In genomic region chr19:11770205-11770892, GRCm38 (mm10) we compare ENCODE assay signal across 8 mouse cellular contexts. TPM values are rescaled to one million over a fixed set of nuclear protein-coding genes. Genes with fewer than 3 reads are reported as not detected.
DNase-seq lines count a peak whose midpoint lies in the region; ATAC-seq and TF ChIP-seq lines count a peak whose summit lies in the region.

Gene Mrpl16 (plus strand): TSS chr19:11770391.

- peaks cover 34% of the 10 kb centered on the region for H3K36me3 ChIP-seq in hindbrain, embryonic 10.5 days
- peaks cover 12% of the 10 kb centered on the region; the same call in 1 of the 2 replicates for H3K36me3 ChIP-seq in lung, postnatal 0 days (ENCODE audit: insufficient read depth, low read length)

- TF ChIP-seq EP300 in lung, postnatal 0 days (IDR thresholded peaks at IDR 0.05): no peak

- peaks cover 8% of the 10 kb centered on the region for H3K4me1 ChIP-seq in hindbrain, embryonic 10.5 days (replicated peaks)
- H3K4me1 ChIP-seq in lung, postnatal 0 days (ENCODE audit: insufficient read depth, low read depth, low read length): no peaks in the 10 kb centered on the region

- no peaks in the 10 kb centered on the region for H3K27me3 ChIP-seq in hindbrain, embryonic 10.5 days (ENCODE audit: insufficient read depth, poor library complexity, severe bottlenecking)
- no peaks in the 10 kb centered on the region for H3K27me3 ChIP-seq in lung, postnatal 0 days (replicated peaks; ENCODE audit: insufficient read depth, low read length)

- peak within 1 kb of the TSS; percentile 76 for H3K4me2 ChIP-seq in lung, postnatal 0 days (replicated peaks; ENCODE audit: low read depth, low read length)

- DNase-seq in MN1 (ENCODE audit: low spot score): peak; percentile 91
- peak; percentile 95 for DNase-seq in cerebellum, adult 9-10 months
- peak; percentile 86 for DNase-seq in hindbrain, embryonic 10.5 days (ENCODE audit: low spot score)
- DNase-seq in layer of hippocampus, adult 9-11 months: peak; percentile 88
- peak; percentile 92 for DNase-seq in lung, postnatal 0 days (ENCODE audit: low spot score)
- DNase-seq in ovary, postnatal 14 days (ENCODE audit: low spot score): peak; percentile 87
- DNase-seq in thymus, postnatal 14 days: peak; percentile 90

- peak within 1 kb of the TSS; percentile 70 for H3K9ac ChIP-seq in lung, postnatal 0 days (replicated peaks; ENCODE audit: low read depth)

- peak within 1 kb of the TSS; percentile 75 for H3K4me3 ChIP-seq in hindbrain, embryonic 10.5 days
- H3K4me3 ChIP-seq in lung, postnatal 0 days (ENCODE audit: low read depth, low read length): peak within 1 kb of the TSS; percentile 59

- H3K9me3 ChIP-seq in hindbrain, embryonic 10.5 days: no peaks in the 10 kb centered on the region
- no peaks in the 10 kb centered on the region for H3K9me3 ChIP-seq in lung, postnatal 0 days (ENCODE audit: low read length)

- TF ChIP-seq CTCF in lung, postnatal 0 days (IDR thresholded peaks at IDR 0.05): no peak

- peak within 1 kb of the TSS; percentile 84 for H3K27ac ChIP-seq in hindbrain, embryonic 10.5 days
- H3K27ac ChIP-seq in lung, postnatal 0 days (ENCODE audit: low read length): peak within 1 kb of the TSS; percentile 71

- under 1% methylated on average over 30 of the region's 30 CpGs for WGBS in hindbrain, embryonic 10.5 days
- WGBS in lung, postnatal 0 days: under 1% methylated on average over 30 of the region's 30 CpGs

- ATAC-seq in frontal cortex, adult (ENCODE audit: low TSS enrichment): peak; percentile 84
- ATAC-seq in lung, postnatal 0 days: peak; percentile 94

RNA-seq across cellular contexts. Expression of gene Mrpl16, which starts in this region (rescaled TPM):
- polyA plus RNA-seq in hindbrain, embryonic 10.5 days (2016; fragmentation: Nextera tagmentation; extraction: Ambion mirVana): 49.1 and 55.1 TPM in 2 replicates
- polyA plus RNA-seq in lung, postnatal 0 days (2015; fragmentation: Nextera tagmentation; extraction: Ambion mirVana): 26.9 and 27.8 TPM in 2 replicates

Comparison
In these comparisons a context has a peak if more than half of its experiments do, and no peak if none do; other contexts are left out.
1. Peak in every context shown above with its lines: DNase-seq, ATAC-seq, H3K4me3 ChIP-seq and H3K27ac ChIP-seq.